Mouse (Mus musculus) C2C12 (cell line): ENCODE results near the gene Wwp2.

Source experiments
- CEBPB ChIP-seq: IDR thresholded peaks from one replicate; pipeline ENCODE4 v1.6.1; 2011; ENCODE audit warnings: low read depth, mild to moderate bottlenecking, control low read depth, moderate library complexity
- CTCF ChIP-seq: IDR thresholded peaks from one replicate; pipeline ENCODE4 v1.5.1; 2011; ENCODE audit not compliant: control insufficient read depth, insufficient read depth, insufficient read length
- FOSL1 ChIP-seq: IDR thresholded peaks from one replicate; pipeline ENCODE4 v1.8.0; 2011; ENCODE audit warnings: mild to moderate bottlenecking, low read length; ENCODE audit not compliant: poor library complexity, insufficient read depth, severe bottlenecking
- MAX ChIP-seq: IDR thresholded peaks from one replicate; pipeline ENCODE4 v1.6.1; 2011; ENCODE audit warnings: mild to moderate bottlenecking, control low read depth
- MYOD1 ChIP-seq: IDR thresholded peaks from one replicate; pipeline ENCODE4 v1.6.1; 2011; ENCODE audit warnings: low read depth; ENCODE audit not compliant: control insufficient read depth, insufficient read length

GRCm38 (mm10) chr8:107510766-107511165 lies 74.6 kb downstream of the Wwp2 start:
- no peak for TF ChIP-seq MAX
- TF ChIP-seq CTCF: no peak
- no peak for TF ChIP-seq CEBPB
- TF ChIP-seq FOSL1: no peak
- no peak for TF ChIP-seq MYOD1
